Mouse (Mus musculus) lung, postnatal 0 days (tissue): ENCODE data around the gene Cacna1s. TPM values are rescaled to one million over a fixed set of nuclear protein-coding genes. Genes with fewer than 3 reads are reported as not detected.

Source experiments
- ATAC-seq: fragments of 200-750 bp; cut with Nextera tagmentation; 2 replicates; pipeline ENCODE4 v1.8.0; 2017; ENCODE audit warnings: moderate library complexity
- DNase-seq: peaks from one replicate; pipeline ENCODE4 v3.0.0-alpha.2; 2016; ENCODE audit warnings: low spot score
- H3K27ac ChIP-seq: fragments of 300-500 bp; sonication (generic); 2 replicates; pipeline ENCODE4 v1.5.1; 2014; ENCODE audit warnings: antibody characterized with exemption, mild to moderate bottlenecking, low read length, mixed read lengths
- H3K27me3 ChIP-seq: fragments of 300-500 bp; sonication (generic); replicated peaks from 2 replicates; pipeline ENCODE4 v1.6.1; 2014; ENCODE audit warnings: low read length, mixed read lengths; ENCODE audit not compliant: insufficient read depth
- H3K36me3 ChIP-seq: fragments of 300-500 bp; sonication (generic); 2 replicates; pipeline ENCODE4 v1.6.1; 2014; ENCODE audit warnings: low read length, mixed read lengths; ENCODE audit not compliant: insufficient read depth
- H3K4me1 ChIP-seq: fragments of 300-500 bp; sonication (generic); 2 replicates; pipeline ENCODE4 v1.6.1; 2014; ENCODE audit warnings: antibody characterized with exemption, low read depth, low read length, mixed read lengths; ENCODE audit not compliant: insufficient read depth
- H3K4me2 ChIP-seq: fragments of 300-500 bp; sonication (generic); replicated peaks from 2 replicates; pipeline ENCODE4 v1.6.1; 2014; ENCODE audit warnings: low read depth, mild to moderate bottlenecking, low read length, moderate library complexity, mixed read lengths
- H3K4me3 ChIP-seq: fragments of 300-500 bp; sonication (generic); 2 replicates; pipeline ENCODE4 v1.5.1; 2014; ENCODE audit warnings: low read depth, low read length
- H3K9ac ChIP-seq: fragments of 300-500 bp; sonication (generic); replicated peaks from 2 replicates; pipeline ENCODE4 v1.6.1; 2014; ENCODE audit warnings: low read depth, mild to moderate bottlenecking
- H3K9me3 ChIP-seq: fragments of 300-500 bp; sonication (generic); 2 replicates; pipeline ENCODE4 v1.6.1; 2016; ENCODE audit warnings: low read length, mixed read lengths
- CTCF ChIP-seq: IDR thresholded peaks from 2 replicates; pipeline ENCODE4 v1.5.1; 2016; ENCODE audit warnings: antibody characterized with exemption, mild to moderate bottlenecking
- EP300 ChIP-seq: IDR thresholded peaks from 2 replicates; pipeline ENCODE4 v1.6.1; 2016; ENCODE audit warnings: antibody characterized with exemption, mild to moderate bottlenecking, control low read depth
- WGBS: fragments of 180-500 bp; shearing (Covaris S2); extraction: QIAGEN DNeasy Blood & Tissue Kit; methylation state at CpG from one replicate; pipeline ENCODE4 v1.1.7; 2014; 5-methylcytosine and 5-hydroxymethylcytosine counted together
- polyA plus RNA-seq: library from polyadenylated mRNA; unstranded; fragments of >200 nt; fragmentation: Nextera tagmentation; extraction: Ambion mirVana; gene quantifications from 2 replicates; pipeline ENCODE4 v1.2.1, GENCODE M21; 2015

The Cacna1s gene
- polyA plus RNA-seq, 1 experiment from 2014 or later, result 1.6 TPM

GRCm38 (mm10) chr1:136047894-136048293 is 4.7 kb upstream of the Cacna1s start:
- no peak for ATAC-seq
- H3K9ac ChIP-seq, result no peak overlapping the region
- no peak overlapping the region for H3K4me2 ChIP-seq
- H3K27ac ChIP-seq, result no peak overlapping the region
- no peak for TF ChIP-seq CTCF
- TF ChIP-seq EP300, result no peak
- no peaks in the 10 kb centered on the region; the same call in 1 of the 2 replicates for H3K4me1 ChIP-seq
- no peak for DNase-seq
- H3K36me3 ChIP-seq, result no peaks in the 10 kb centered on the region
- no peak overlapping the region for H3K4me3 ChIP-seq
- H3K27me3 ChIP-seq, result peaks cover 31% of the 10 kb centered on the region
- no peaks in the 10 kb centered on the region for H3K9me3 ChIP-seq
- WGBS, result 67% methylated on average over 9 of the region's 9 CpGs

GRCm38 (mm10) chr1:136050312-136051012 is 2.1 kb upstream of the Cacna1s start, which contains the start of gene Ascl5:
Gene Ascl5 (plus strand): TSS chr1:136050804.
- H3K27ac ChIP-seq, result no peak within 1 kb of the TSS
- no peaks in the 10 kb centered on the region for H3K9me3 ChIP-seq
- TF ChIP-seq EP300, result no peak
- TF ChIP-seq CTCF, result no peak
- peaks cover 31% of the 10 kb centered on the region for H3K27me3 ChIP-seq
- H3K4me2 ChIP-seq, result peak within 1 kb of the TSS; percentile 40
- 20% methylated on average over 29 of the region's 29 CpGs for WGBS
- peak within 1 kb of the TSS; percentile 17 for H3K4me3 ChIP-seq
- ATAC-seq, result peak; percentile 20; the same call in 1 of the 2 replicates
- H3K9ac ChIP-seq, result no peak within 1 kb of the TSS
- peak; percentile 22 for DNase-seq
- H3K36me3 ChIP-seq, result no peaks in the 10 kb centered on the region
- H3K4me1 ChIP-seq, result no peaks in the 10 kb centered on the region; the same call in 1 of the 2 replicates

- H3K4me1 ChIP-seq, result no peaks in the 10 kb centered on the region; the same call in 1 of the 2 replicates
- DNase-seq (no peak), ATAC-seq (peak; percentile 46)
- H3K4me3 ChIP-seq, result peak overlapping the region; percentile 17
- H3K27me3 ChIP-seq, result peaks cover 31% of the 10 kb centered on the region
- peak overlapping the region; percentile 40 for H3K4me2 ChIP-seq
- H3K9ac ChIP-seq, result no peak overlapping the region
- no peaks in the 10 kb centered on the region for H3K36me3 ChIP-seq
- H3K27ac ChIP-seq, result no peak overlapping the region
- H3K9me3 ChIP-seq, result no peaks in the 10 kb centered on the region
- no peak for TF ChIP-seq EP300
- TF ChIP-seq CTCF, result no peak
- under 1% methylated on average over 35 of the region's 36 CpGs for WGBS
These were observed 1.6 kb upstream of the Cacna1s start for GRCm38 (mm10) chr1:136051013-136051315.

- peak overlapping the region; percentile 17; the same call in 1 of the 2 replicates for H3K4me3 ChIP-seq
- no peaks in the 10 kb centered on the region; the same call in 1 of the 2 replicates for H3K4me1 ChIP-seq
- peaks cover 31% of the 10 kb centered on the region for H3K27me3 ChIP-seq
- no peaks in the 10 kb centered on the region for H3K36me3 ChIP-seq
- H3K9ac ChIP-seq, result no peak overlapping the region
- TF ChIP-seq CTCF (peak; percentile 90), EP300 (no peak)
- H3K4me2 ChIP-seq, result peak overlapping the region; percentile 40; the same call in 1 of the 2 replicates
- 0% methylated on average over 6 of the region's 6 CpGs for WGBS
- no peaks in the 10 kb centered on the region for H3K9me3 ChIP-seq
- H3K27ac ChIP-seq, result no peak overlapping the region
- DNase-seq (peak; percentile 95), ATAC-seq (peak; percentile 84)
These were observed 1.1 kb upstream of the Cacna1s start for GRCm38 (mm10) chr1:136051465-136051864.

GRCm38 (mm10) chr1:136055771-136056170 is 3.2 kb downstream of the Cacna1s start:
- H3K9me3 ChIP-seq, result no peaks in the 10 kb centered on the region
- TF ChIP-seq EP300 (no peak), CTCF (no peak)
- H3K4me1 ChIP-seq, result no peaks in the 10 kb centered on the region; the same call in 1 of the 2 replicates
- H3K4me3 ChIP-seq, result no peak overlapping the region
- no peak overlapping the region for H3K4me2 ChIP-seq
- peaks cover 12% of the 10 kb centered on the region for H3K27me3 ChIP-seq
- DNase-seq, result no peak
- no peak overlapping the region for H3K27ac ChIP-seq
- no peaks in the 10 kb centered on the region for H3K36me3 ChIP-seq
- no peak for ATAC-seq
- WGBS, result 69% methylated on average over 3 of the region's 3 CpGs
- no peak overlapping the region for H3K9ac ChIP-seq

GRCm38 (mm10) chr1:136058594-136058993 is 6.0 kb downstream of the Cacna1s start:
- no peak overlapping the region for H3K27ac ChIP-seq
- no peak for DNase-seq
- no peaks in the 10 kb centered on the region for H3K9me3 ChIP-seq
- no peak overlapping the region for H3K4me3 ChIP-seq
- no peak overlapping the region for H3K4me2 ChIP-seq
- no peak overlapping the region for H3K9ac ChIP-seq
- H3K4me1 ChIP-seq, result no peaks in the 10 kb centered on the region
- TF ChIP-seq CTCF (no peak), EP300 (no peak)
- no peaks in the 10 kb centered on the region for H3K36me3 ChIP-seq
- no peaks in the 10 kb centered on the region for H3K27me3 ChIP-seq
- 38% methylated on average over 3 of the region's 3 CpGs for WGBS
- ATAC-seq, result no peak
